Mouse (Mus musculus): ENCODE measurements at regions not wholly inside any gene's neighbourhood (a gene's known extent, or its start where the extent isn't known, plus 50 kb on each side); places are given as distances from the start of the nearest gene placed in this dataset. TPM values are rescaled to one million over a fixed set of nuclear protein-coding genes. Genes with fewer than 3 reads are reported as not detected.

DNA sequence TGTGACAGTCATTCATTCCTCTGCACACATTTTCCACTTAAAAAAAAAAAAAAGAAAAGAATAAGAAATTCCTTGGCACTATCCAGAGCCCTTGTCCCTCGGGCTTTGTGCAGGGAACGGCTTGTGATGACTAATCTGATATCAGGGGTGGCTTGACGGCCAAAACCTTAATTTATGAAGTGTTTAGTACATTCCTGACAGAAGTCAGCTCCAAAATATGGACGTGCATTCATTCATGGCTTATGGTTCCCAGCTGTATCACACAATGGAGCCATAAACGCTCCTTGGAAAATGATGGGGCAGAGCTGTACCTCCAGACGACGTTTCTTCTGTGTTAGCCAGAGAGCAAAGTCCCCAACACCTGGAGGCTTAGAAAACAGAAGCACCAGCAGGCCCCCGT is 62.1 kb upstream of the Elac2 start:
- Histone ChIP-seq H3K4me3 (no peak overlapping the region), H3K36me3 (no peaks in the 10 kb centered on the region), H3K4me1 (no peaks in the 10 kb centered on the region), H3K9me3 (no peaks in the 10 kb centered on the region), H3K27ac (no peak overlapping the region), H3K27me3 (ENCODE audit: insufficient read depth, poor library complexity, severe bottlenecking) (no peaks in the 10 kb centered on the region)
- DNase-seq (ENCODE audit: low spot score): no peak
- WGBS: 62% methylated on average over 8 of the region's 8 CpGs

DNA sequence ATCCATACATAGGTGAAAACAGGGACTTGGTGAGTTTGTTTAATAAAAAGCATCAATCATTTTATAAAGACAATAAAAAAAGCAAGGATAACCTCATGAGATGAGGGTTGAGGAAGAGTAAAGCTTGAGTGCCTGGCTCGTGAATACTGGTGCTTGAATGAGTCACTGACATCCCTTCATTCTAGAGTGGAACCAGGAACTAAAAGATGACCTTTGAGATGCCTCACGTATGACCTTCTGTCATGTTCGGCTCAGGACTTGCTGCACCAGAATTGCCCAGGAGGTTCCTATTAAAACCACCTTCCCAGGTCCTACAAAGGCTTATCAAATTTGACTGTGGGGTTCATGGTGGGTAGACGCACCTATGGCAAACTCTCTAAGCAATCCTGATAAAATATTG is 61.5 kb upstream of the Elac2 start:
- WGBS: 80% methylated on average over 4 of the region's 4 CpGs
- Histone ChIP-seq H3K36me3 (no peaks in the 10 kb centered on the region), H3K4me3 (no peak overlapping the region), H3K9me3 (no peaks in the 10 kb centered on the region), H3K4me1 (no peaks in the 10 kb centered on the region), H3K27me3 (ENCODE audit: insufficient read depth, poor library complexity, severe bottlenecking) (no peaks in the 10 kb centered on the region), H3K27ac (no peak overlapping the region)
- no peak for DNase-seq (ENCODE audit: low spot score)

DNA sequence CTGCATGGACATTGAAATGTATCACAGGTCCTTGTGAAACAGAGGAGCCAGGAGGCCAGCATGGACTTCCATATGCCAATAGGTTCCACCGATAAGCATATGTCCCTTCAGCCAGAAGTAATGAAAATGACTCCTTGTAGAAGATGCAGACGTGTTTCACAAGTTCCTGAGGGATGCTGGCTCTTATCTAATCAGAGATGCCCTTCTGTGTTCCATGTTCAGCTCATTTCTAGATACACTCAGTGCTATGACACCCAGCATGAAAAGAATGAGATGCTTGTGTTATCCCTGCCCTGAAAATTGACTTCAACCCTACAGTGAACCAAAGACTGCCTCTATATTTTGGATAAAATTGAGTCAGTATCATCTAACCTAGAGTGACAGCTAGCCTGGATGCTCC is 53.8 kb upstream of the Elac2 start:
- 65% methylated on average over 2 of the region's 2 CpGs for WGBS
- Histone ChIP-seq H3K4me1 (0 out of 2 replicates have a peak, but pooled peaks cover 3% of the 10 kb centered on the region), H3K4me3 (no peak overlapping the region), H3K36me3 (no peaks in the 10 kb centered on the region), H3K9me3 (no peaks in the 10 kb centered on the region), H3K27ac (no peak overlapping the region), H3K27me3 (ENCODE audit: insufficient read depth, poor library complexity, severe bottlenecking) (no peaks in the 10 kb centered on the region)
- DNase-seq (ENCODE audit: low spot score): no peak

DNA sequence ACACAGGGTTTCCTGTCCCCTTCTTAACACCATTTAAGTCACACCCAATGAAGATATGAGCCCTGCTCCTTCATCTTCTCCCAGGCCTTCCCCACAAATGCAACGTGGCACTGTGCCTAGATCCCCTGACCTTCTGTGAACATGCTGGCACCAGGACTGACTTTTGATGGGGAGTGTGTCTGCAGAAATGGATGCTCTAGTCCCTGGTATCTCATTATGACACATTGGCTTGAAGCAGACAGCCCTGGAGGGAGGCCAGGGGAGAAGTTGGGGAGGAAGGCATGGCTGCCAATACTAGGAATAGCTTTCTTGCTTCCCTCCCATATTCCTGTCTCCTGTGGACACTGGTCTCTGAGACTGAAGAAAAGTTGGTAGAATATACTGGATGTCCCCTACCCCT is 52.9 kb upstream of the Elac2 start:
- no peak for DNase-seq (ENCODE audit: low spot score)
- H3K4me3 ChIP-seq: no peak overlapping the region
- no peaks in the 10 kb centered on the region for H3K36me3 ChIP-seq
- WGBS: 47% methylated on average over 1 of the region's 1 CpGs
- no peaks in the 10 kb centered on the region for H3K9me3 ChIP-seq
- no peaks in the 10 kb centered on the region for H3K27me3 ChIP-seq (ENCODE audit: insufficient read depth, poor library complexity, severe bottlenecking)
- 0 out of 2 replicates have a peak, but pooled peaks cover 3% of the 10 kb centered on the region for H3K4me1 ChIP-seq
- no peak overlapping the region for H3K27ac ChIP-seq

Small RNA genes in the stretch of these regions (microRNA-seq; reads per million reads assigned to microRNA genes)
- not detected for gene Gm24275
